10 mouse cellular contexts compared by ENCODE assay signal in the genomic region with DNA sequence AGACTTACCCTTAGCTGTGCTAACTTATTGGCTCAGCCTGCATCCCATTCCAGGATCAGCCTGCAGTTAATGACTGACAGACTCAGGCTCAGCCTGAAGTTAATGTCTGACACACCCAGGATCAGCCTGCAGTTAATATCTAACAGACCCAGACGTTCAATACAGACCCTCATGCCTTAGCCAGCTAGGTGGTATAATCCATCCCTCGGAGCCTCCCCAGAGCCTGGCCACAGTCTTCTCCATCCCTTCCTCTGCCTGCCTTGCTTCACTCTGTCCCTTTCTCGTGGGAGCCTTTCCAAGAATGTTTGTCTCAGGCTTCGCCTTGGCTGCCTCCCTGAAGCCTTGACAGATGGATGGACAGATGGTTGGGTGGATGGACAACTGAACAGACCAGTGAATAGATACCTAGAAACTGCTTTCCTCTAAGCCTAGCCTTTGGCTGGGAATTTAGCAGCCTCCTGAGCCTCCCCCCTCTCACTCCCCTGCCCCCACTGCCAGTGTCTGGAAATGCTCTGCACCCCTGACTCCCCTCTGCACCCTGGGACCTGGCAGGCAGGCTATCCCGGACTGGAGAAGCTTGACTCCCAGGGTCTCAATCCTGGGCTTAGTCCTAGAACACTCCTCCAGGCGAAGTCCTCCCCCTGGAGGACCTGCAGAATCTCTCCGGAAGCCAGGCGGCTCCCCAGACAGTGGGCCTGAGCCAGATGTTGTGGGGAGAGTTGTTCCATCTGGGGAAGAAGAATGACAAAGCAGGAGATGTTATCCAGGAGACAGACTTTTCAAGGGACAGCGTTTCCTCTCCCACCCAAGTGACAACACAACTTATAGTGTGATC. TPM values are rescaled to one million over a fixed set of nuclear protein-coding genes. Genes with fewer than 3 reads are reported as not detected.
DNase-seq lines count a peak whose midpoint lies in the region; ATAC-seq and TF ChIP-seq lines count a peak whose summit lies in the region.
"Had no signal": no experiment of that assay in that cellular context is flagged by ENCODE, and none has a peak within 500 bp of the region (broad histone marks: within the 10 kb centered on the region; RNA-seq: fewer than 3 reads in every experiment).

No protein-coding gene starts in this region.

- TF ChIP-seq EP300 in liver, postnatal 0 days (IDR thresholded peaks at IDR 0.05; ENCODE audit: low read depth) = no peak

- no peaks in the 10 kb centered on the region for H3K36me3 ChIP-seq in midbrain, postnatal 0 days (ENCODE audit: insufficient read depth, low read length)
- no peaks in the 10 kb centered on the region for H3K36me3 ChIP-seq in midbrain, embryonic 13.5 days
- H3K36me3 ChIP-seq in embryonic facial prominence, embryonic 12.5 days = no peaks in the 10 kb centered on the region
- no peaks in the 10 kb centered on the region for H3K36me3 ChIP-seq in hindbrain, postnatal 0 days (ENCODE audit: insufficient read depth, low read length)
- H3K36me3 ChIP-seq in liver, postnatal 0 days (replicated peaks; ENCODE audit: insufficient read depth, low read length) = no peaks in the 10 kb centered on the region

- TF ChIP-seq CTCF in midbrain, postnatal 0 days (IDR thresholded peaks at IDR 0.05) = no peak
- no peak; the same call in 1 of the 2 replicates for TF ChIP-seq CTCF in hindbrain, postnatal 0 days (IDR thresholded peaks at IDR 0.05; ENCODE audit: low read depth)
- TF ChIP-seq CTCF in liver, postnatal 0 days (IDR thresholded peaks at IDR 0.05; ENCODE audit: low read depth) = no peak

- H3K9ac ChIP-seq in midbrain, postnatal 0 days (replicated peaks; ENCODE audit: low read length, poor library complexity, severe bottlenecking) = no peak overlapping the region
- no peak overlapping the region for H3K9ac ChIP-seq in midbrain, embryonic 13.5 days (replicated peaks)
- H3K9ac ChIP-seq in embryonic facial prominence, embryonic 12.5 days = no peak overlapping the region
- H3K9ac ChIP-seq in hindbrain, postnatal 0 days (replicated peaks; ENCODE audit: low read length) = 0 out of 2 replicates have a peak overlapping the region, but pooled peaks have one; percentile 3
- no peak overlapping the region for H3K9ac ChIP-seq in liver, postnatal 0 days (replicated peaks)

- no peak overlapping the region for H3K4me3 ChIP-seq in midbrain, postnatal 0 days (ENCODE audit: low read depth, low read length)
- no peak overlapping the region for H3K4me3 ChIP-seq in midbrain, embryonic 13.5 days (replicated peaks)
- no peak overlapping the region for H3K4me3 ChIP-seq in embryonic facial prominence, embryonic 12.5 days
- no peak overlapping the region for H3K4me3 ChIP-seq in hindbrain, postnatal 0 days (ENCODE audit: low read length)
- no peak overlapping the region for H3K4me3 ChIP-seq in liver, postnatal 0 days (ENCODE audit: low read depth, low read length)
- H3K4me3 ChIP-seq: erythroblast, embryonic 14.5 days had no signal

- no peaks in the 10 kb centered on the region for H3K4me1 ChIP-seq in midbrain, postnatal 0 days (ENCODE audit: insufficient read depth, low read length)
- H3K4me1 ChIP-seq in midbrain, embryonic 13.5 days (replicated peaks) = peaks cover 13% of the 10 kb centered on the region
- H3K4me1 ChIP-seq in embryonic facial prominence, embryonic 12.5 days = peaks cover 13% of the 10 kb centered on the region
- no peaks in the 10 kb centered on the region for H3K4me1 ChIP-seq in hindbrain, postnatal 0 days (ENCODE audit: insufficient read depth, low read length)
- peaks cover 8% of the 10 kb centered on the region; the same call in 1 of the 2 replicates for H3K4me1 ChIP-seq in liver, postnatal 0 days (ENCODE audit: insufficient read depth)

- no peak overlapping the region for H3K4me2 ChIP-seq in midbrain, postnatal 0 days (ENCODE audit: low read depth, low read length, poor library complexity, severe bottlenecking)
- no peak overlapping the region for H3K4me2 ChIP-seq in midbrain, embryonic 13.5 days (replicated peaks)
- no peak overlapping the region for H3K4me2 ChIP-seq in embryonic facial prominence, embryonic 12.5 days (replicated peaks)
- H3K4me2 ChIP-seq in hindbrain, postnatal 0 days (ENCODE audit: low read depth, low read length) = no peak overlapping the region
- peak overlapping the region; percentile 29; the same call in 1 of the 2 replicates for H3K4me2 ChIP-seq in liver, postnatal 0 days (ENCODE audit: low read depth, low read length)

- H3K27me3 ChIP-seq in midbrain, postnatal 0 days (ENCODE audit: insufficient read depth, low read length) = no peaks in the 10 kb centered on the region
- H3K27me3 ChIP-seq in midbrain, embryonic 13.5 days = no peaks in the 10 kb centered on the region
- no peaks in the 10 kb centered on the region for H3K27me3 ChIP-seq in embryonic facial prominence, embryonic 12.5 days
- no peaks in the 10 kb centered on the region for H3K27me3 ChIP-seq in hindbrain, postnatal 0 days (ENCODE audit: insufficient read depth, low read length)
- H3K27me3 ChIP-seq in liver, postnatal 0 days (ENCODE audit: insufficient read depth, low read length) = no peaks in the 10 kb centered on the region

- peak; percentile 69 for DNase-seq in midbrain, postnatal 0 days (ENCODE audit: low spot score)
- peak; percentile 75 for DNase-seq in hindbrain, postnatal 0 days (ENCODE audit: low spot score)
- no peak for DNase-seq in liver, postnatal 0 days
- DNase-seq in right cerebral cortex, adult 18-20 months = no peak
- DNase-seq in adrenal gland, postnatal 36 days = no peak

- no peak for ATAC-seq in midbrain, postnatal 0 days (ENCODE audit: low FRiP score)
- no peak for ATAC-seq in midbrain, embryonic 13.5 days
- peak; percentile 42; the same call in 1 of the 2 replicates for ATAC-seq in embryonic facial prominence, embryonic 12.5 days (ENCODE audit: insufficient number of reproducible peaks, insufficient read depth, low FRiP score, low TSS enrichment)
- ATAC-seq in hindbrain, postnatal 0 days = 0 out of 2 replicates have a peak, but pooled peaks have one; percentile 22
- no peak for ATAC-seq in liver, postnatal 0 days

- no peak overlapping the region for H3K27ac ChIP-seq in midbrain, postnatal 0 days (ENCODE audit: low read depth, low read length)
- no peak overlapping the region for H3K27ac ChIP-seq in midbrain, embryonic 13.5 days
- H3K27ac ChIP-seq in embryonic facial prominence, embryonic 12.5 days = no peak overlapping the region
- no peak overlapping the region for H3K27ac ChIP-seq in hindbrain, postnatal 0 days
- no peak overlapping the region for H3K27ac ChIP-seq in liver, postnatal 0 days (ENCODE audit: low read depth)
- H3K27ac ChIP-seq: macrophage had no signal

- H3K9me3 ChIP-seq in midbrain, postnatal 0 days (ENCODE audit: low read length) = no peaks in the 10 kb centered on the region
- no peaks in the 10 kb centered on the region for H3K9me3 ChIP-seq in midbrain, embryonic 13.5 days
- no peaks in the 10 kb centered on the region for H3K9me3 ChIP-seq in embryonic facial prominence, embryonic 12.5 days
- H3K9me3 ChIP-seq in hindbrain, postnatal 0 days (ENCODE audit: low read length) = no peaks in the 10 kb centered on the region
- no peaks in the 10 kb centered on the region for H3K9me3 ChIP-seq in liver, postnatal 0 days (ENCODE audit: low read length)

- WGBS in midbrain, postnatal 0 days = 66% methylated on average over 9 of the region's 9 CpGs
- 71% methylated on average over 9 of the region's 9 CpGs for WGBS in midbrain, embryonic 13.5 days
- WGBS in embryonic facial prominence, embryonic 12.5 days = 44% methylated on average over 9 of the region's 9 CpGs
- WGBS in hindbrain, postnatal 0 days = 44% methylated on average over 9 of the region's 9 CpGs
- WGBS in liver, postnatal 0 days (ENCODE audit: insufficient replicate concordance) = 48% methylated on average over 9 of the region's 9 CpGs

RNA-seq across cellular contexts. Expression of a gene that starts 13.5 kb away (rescaled TPM):
- total RNA-seq in midbrain, postnatal 0 days (2014; rRNA removed) = 4.6 and 5.5 TPM in 2 replicates
- polyA plus RNA-seq in midbrain, postnatal 0 days (2015; fragmentation: Nextera tagmentation; extraction: Ambion mirVana) = 1.1 and 1.5 TPM in 2 replicates
- 1.6 and 2.4 TPM in 2 replicates for polyA plus RNA-seq in midbrain, embryonic 13.5 days (2015; fragmentation: Nextera tagmentation; extraction: Ambion mirVana)
- 5.9 and 6.2 TPM in 2 replicates for polyA plus RNA-seq in embryonic facial prominence, embryonic 12.5 days (2016; fragmentation: Nextera tagmentation; extraction: Ambion mirVana)
- 6.0 and 7.8 TPM in 2 replicates for total RNA-seq in hindbrain, postnatal 0 days (2014; rRNA removed)
- polyA plus RNA-seq in hindbrain, postnatal 0 days (2015; fragmentation: Nextera tagmentation; extraction: Ambion mirVana) = 1.8 and 2.3 TPM in 2 replicates
- polyA plus RNA-seq in liver, postnatal 0 days (2015; fragmentation: Nextera tagmentation; extraction: Ambion mirVana) = 0.64 and 0.67 TPM in 2 replicates
- total RNA-seq in adrenal gland, postnatal 36 days (2021) = 1 to 10 TPM; 1.7 TPM
- polyA plus RNA-seq: macrophage had no signal

RNA-seq across cellular contexts. Expression of a gene that starts 42.4 kb away (rescaled TPM):
- 0.22 TPM in 1 of 2 replicates, not detected in the other for total RNA-seq in midbrain, postnatal 0 days (2014; rRNA removed)
- polyA plus RNA-seq in midbrain, postnatal 0 days (2015; fragmentation: Nextera tagmentation; extraction: Ambion mirVana) = not detected in 2 replicates
- polyA plus RNA-seq in midbrain, embryonic 13.5 days (2015; fragmentation: Nextera tagmentation; extraction: Ambion mirVana) = not detected in 2 replicates
- not detected in 2 replicates for polyA plus RNA-seq in embryonic facial prominence, embryonic 12.5 days (2016; fragmentation: Nextera tagmentation; extraction: Ambion mirVana)
- not detected in 2 replicates for total RNA-seq in hindbrain, postnatal 0 days (2014; rRNA removed)
- not detected in 2 replicates for polyA plus RNA-seq in hindbrain, postnatal 0 days (2015; fragmentation: Nextera tagmentation; extraction: Ambion mirVana)
- not detected in 2 replicates for polyA plus RNA-seq in liver, postnatal 0 days (2015; fragmentation: Nextera tagmentation; extraction: Ambion mirVana)
- total RNA-seq in adrenal gland, postnatal 36 days (2021) = not detected
- polyA plus RNA-seq: erythroblast, embryonic 14.5 days; macrophage; small intestine, adult 2 months had no signal

Comparison
In these comparisons a context has a peak if more than half of its experiments do, and no peak if none do; other contexts are left out.
1. ATAC-seq: peak in embryonic facial prominence, embryonic 12.5 days (single experiment) and hindbrain, postnatal 0 days (single experiment); none in midbrain, postnatal 0 days (single experiment), midbrain, embryonic 13.5 days (single experiment) and liver, postnatal 0 days (single experiment).
2. DNase-seq: peak in midbrain, postnatal 0 days (single experiment) and hindbrain, postnatal 0 days (single experiment); none in liver, postnatal 0 days (single experiment), right cerebral cortex, adult 18-20 months (single experiment) and adrenal gland, postnatal 36 days (0 of 2).